ENCODE assay signal across 11 mouse cellular contexts in the genomic region with DNA sequence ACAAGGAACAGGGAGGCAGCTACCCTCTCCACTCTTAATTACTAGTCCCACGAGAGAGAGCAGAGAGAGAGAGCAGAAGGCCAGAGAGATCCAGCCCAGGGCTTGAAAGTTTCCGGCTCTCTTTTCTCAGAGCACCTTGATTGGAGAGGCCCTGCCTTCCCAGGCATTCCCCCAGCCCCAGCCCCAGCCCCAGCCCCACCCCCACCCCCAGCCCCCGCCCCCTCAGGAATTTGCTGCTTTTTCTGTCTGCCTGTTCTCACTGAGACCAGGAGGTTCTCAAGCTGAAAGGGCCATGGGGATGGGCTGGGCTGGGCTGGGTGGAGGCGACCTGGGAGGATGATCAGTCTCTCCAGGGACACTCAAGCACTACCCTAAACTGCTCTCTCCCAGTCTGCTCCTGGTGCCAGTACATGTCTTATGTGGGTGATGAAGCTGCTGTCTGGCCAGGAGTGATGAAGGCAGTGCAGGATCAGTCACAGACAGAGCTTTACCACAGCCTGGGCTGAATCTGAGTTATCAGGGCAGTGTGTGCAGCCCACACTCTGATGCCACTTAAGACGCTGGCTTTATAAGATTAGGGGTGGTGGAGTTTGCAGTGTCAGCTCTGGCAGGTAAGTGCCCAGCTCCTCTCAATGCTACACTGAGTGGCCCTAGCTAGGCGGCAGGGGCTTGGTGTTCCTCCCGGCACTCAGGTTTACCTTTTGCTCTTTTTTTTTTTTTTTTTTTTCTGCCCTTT. TPM values are rescaled to one million over a fixed set of nuclear protein-coding genes. Genes with fewer than 3 reads are reported as not detected.
DNase-seq lines count a peak whose midpoint lies in the region; ATAC-seq and TF ChIP-seq lines count a peak whose summit lies in the region.
"Had no signal": no experiment of that assay in that cellular context is flagged by ENCODE, and none has a peak within 500 bp of the region (broad histone marks: within the 10 kb centered on the region; RNA-seq: fewer than 3 reads in every experiment).

No protein-coding gene starts in this region.

- no peaks in the 10 kb centered on the region for H3K9me3 ChIP-seq in heart, embryonic 14.5 days (ENCODE audit: control insufficient read depth, low read length)
- H3K9me3 ChIP-seq in midbrain, embryonic 11.5 days (ENCODE audit: control insufficient read depth, low read length), result no peaks in the 10 kb centered on the region
- no peaks in the 10 kb centered on the region for H3K9me3 ChIP-seq in midbrain, embryonic 14.5 days (ENCODE audit: control insufficient read depth, low read length)
- H3K9me3 ChIP-seq in intestine, embryonic 16.5 days (ENCODE audit: control insufficient read depth, low read length), result no peaks in the 10 kb centered on the region
- H3K9me3 ChIP-seq in stomach, postnatal 0 days (ENCODE audit: control insufficient read depth, low read length), result no peaks in the 10 kb centered on the region
- H3K9me3 ChIP-seq in forebrain, embryonic 12.5 days, result no peaks in the 10 kb centered on the region
- H3K9me3 ChIP-seq: midbrain, embryonic 13.5 days had no signal

- H3K27ac ChIP-seq in heart, embryonic 14.5 days (replicated peaks in 1 of 2; ENCODE audit: control insufficient read depth in 1 of 2, insufficient read depth in 1 of 2, low read depth in 2 of 2, low read length in 2 of 2), result no peak overlapping the region
- no peak overlapping the region for H3K27ac ChIP-seq in midbrain, embryonic 11.5 days (ENCODE audit: low read depth, low read length)
- H3K27ac ChIP-seq in midbrain, embryonic 14.5 days (replicated peaks; ENCODE audit: low read depth, low read length), result no peak overlapping the region
- no peak overlapping the region for H3K27ac ChIP-seq in intestine, embryonic 16.5 days (ENCODE audit: low read length)
- H3K27ac ChIP-seq in stomach, postnatal 0 days (replicated peaks), result peak overlapping the region; percentile 58
- no peak overlapping the region for H3K27ac ChIP-seq in forebrain, embryonic 12.5 days
- H3K27ac ChIP-seq: midbrain, embryonic 13.5 days had no signal

- peaks cover 17 to 36% of the 10 kb centered on the region in 2 experiments for H3K4me1 ChIP-seq in heart, embryonic 14.5 days (ENCODE audit: control insufficient read depth in 2 of 2, insufficient read depth in 2 of 2, low read length in 2 of 2)
- peaks cover 22% of the 10 kb centered on the region for H3K4me1 ChIP-seq in midbrain, embryonic 11.5 days (ENCODE audit: control insufficient read depth, insufficient read depth, low read length)
- H3K4me1 ChIP-seq in midbrain, embryonic 14.5 days (ENCODE audit: control insufficient read depth, insufficient read depth, low read length), result peaks cover 15% of the 10 kb centered on the region
- H3K4me1 ChIP-seq in intestine, embryonic 16.5 days (ENCODE audit: control insufficient read depth, insufficient read depth, low read length), result peaks cover 35% of the 10 kb centered on the region
- H3K4me1 ChIP-seq in stomach, postnatal 0 days (replicated peaks; ENCODE audit: control insufficient read depth, insufficient read depth), result 0 out of 2 replicates have a peak, but pooled peaks cover 3% of the 10 kb centered on the region
- peaks cover 46% of the 10 kb centered on the region for H3K4me1 ChIP-seq in forebrain, embryonic 12.5 days

- WGBS in heart, embryonic 14.5 days, result 32% methylated on average over 7 of the region's 7 CpGs
- WGBS in midbrain, embryonic 11.5 days, result 12% methylated on average over 7 of the region's 7 CpGs
- 27% methylated on average over 7 of the region's 7 CpGs for WGBS in midbrain, embryonic 14.5 days
- WGBS in intestine, embryonic 16.5 days, result 45% methylated on average over 7 of the region's 7 CpGs
- WGBS in stomach, postnatal 0 days, result 49% methylated on average over 6 of the region's 7 CpGs
- 18% methylated on average over 7 of the region's 7 CpGs for WGBS in forebrain, embryonic 12.5 days

- no peak overlapping the region for H3K4me3 ChIP-seq in heart, embryonic 14.5 days (ENCODE audit: control insufficient read depth in 1 of 2, insufficient read depth in 1 of 2, low read depth in 1 of 2, low read length in 2 of 2)
- no peak overlapping the region for H3K4me3 ChIP-seq in midbrain, embryonic 11.5 days (ENCODE audit: low read depth, low read length)
- H3K4me3 ChIP-seq in midbrain, embryonic 14.5 days (replicated peaks; ENCODE audit: low read depth, low read length), result no peak overlapping the region
- no peak overlapping the region for H3K4me3 ChIP-seq in intestine, embryonic 16.5 days (ENCODE audit: low read length)
- no peak overlapping the region for H3K4me3 ChIP-seq in stomach, postnatal 0 days (ENCODE audit: low read depth, low read length)
- no peak overlapping the region for H3K4me3 ChIP-seq in forebrain, embryonic 12.5 days (replicated peaks)

- DNase-seq in heart, postnatal 4 days, result no peak
- DNase-seq in midbrain, embryonic 11.5 days (ENCODE audit: low spot score, missing footprints), result peak; percentile 87
- DNase-seq in midbrain, embryonic 14.5 days, result no peak
- DNase-seq in stomach, postnatal 0 days (ENCODE audit: low spot score), result no peak
- DNase-seq in layer of hippocampus, postnatal 25 days (ENCODE audit: extremely low spot score in 1 of 2, low spot score in 1 of 2), result no peak
- DNase-seq: retina, postnatal 1 day had no signal

- H3K27me3 ChIP-seq in heart, embryonic 14.5 days (ENCODE audit: control insufficient read depth, insufficient read depth, low read length), result no peaks in the 10 kb centered on the region
- H3K27me3 ChIP-seq in midbrain, embryonic 11.5 days (ENCODE audit: control insufficient read depth, insufficient read depth, low read length), result peaks cover 31% of the 10 kb centered on the region
- H3K27me3 ChIP-seq in midbrain, embryonic 14.5 days (ENCODE audit: control insufficient read depth, insufficient read depth, low read length), result peaks cover 19% of the 10 kb centered on the region; the same call in 1 of the 2 replicates
- H3K27me3 ChIP-seq in intestine, embryonic 16.5 days (replicated peaks; ENCODE audit: control insufficient read depth, insufficient read depth, low read length), result peaks cover 6% of the 10 kb centered on the region; the same call in 1 of the 2 replicates
- H3K27me3 ChIP-seq in stomach, postnatal 0 days (ENCODE audit: control insufficient read depth, insufficient read depth, low read length), result no peaks in the 10 kb centered on the region
- peaks cover 52% of the 10 kb centered on the region for H3K27me3 ChIP-seq in forebrain, embryonic 12.5 days

- no peak for TF ChIP-seq EP300 in stomach, postnatal 0 days (optimal IDR thresholded peaks at IDR 0.05)

- no peak overlapping the region for H3K9ac ChIP-seq in heart, embryonic 14.5 days (ENCODE audit: low read length)
- no peak overlapping the region for H3K9ac ChIP-seq in midbrain, embryonic 11.5 days (ENCODE audit: low read length)
- H3K9ac ChIP-seq in midbrain, embryonic 14.5 days (replicated peaks; ENCODE audit: low read length), result no peak overlapping the region
- H3K9ac ChIP-seq in intestine, embryonic 16.5 days (ENCODE audit: low read depth, low read length), result no peak overlapping the region; the same call in 1 of the 2 replicates
- no peak overlapping the region for H3K9ac ChIP-seq in stomach, postnatal 0 days (ENCODE audit: low read length)
- no peak overlapping the region for H3K9ac ChIP-seq in forebrain, embryonic 12.5 days

- no peak for TF ChIP-seq CTCF in stomach, postnatal 0 days (IDR thresholded peaks at IDR 0.05; ENCODE audit: low read depth)

- ATAC-seq in heart, embryonic 14.5 days (ENCODE audit: insufficient number of reproducible peaks, insufficient read depth, low FRiP score, low read depth), result no peak
- no peak for ATAC-seq in midbrain, embryonic 11.5 days (ENCODE audit: low FRiP score)
- no peak for ATAC-seq in midbrain, embryonic 14.5 days (ENCODE audit: low FRiP score, low TSS enrichment)
- 0 out of 2 replicates have a peak, but pooled peaks have one; percentile 4 for ATAC-seq in intestine, embryonic 16.5 days
- no peak for ATAC-seq in stomach, postnatal 0 days (ENCODE audit: low FRiP score, low TSS enrichment)
- no peak for ATAC-seq in forebrain, embryonic 12.5 days (ENCODE audit: low FRiP score)
- ATAC-seq: activated CD4-positive, CD25-positive, alpha-beta regulatory T cell, adult 4 months; midbrain, embryonic 13.5 days had no signal

- peak overlapping the region; percentile 93; the same call in 1 of the 2 replicates for H3K4me2 ChIP-seq in heart, embryonic 14.5 days (ENCODE audit: low read length)
- H3K4me2 ChIP-seq in midbrain, embryonic 11.5 days, result no peak overlapping the region
- no peak overlapping the region for H3K4me2 ChIP-seq in midbrain, embryonic 14.5 days (ENCODE audit: low read length)
- H3K4me2 ChIP-seq in intestine, embryonic 16.5 days (ENCODE audit: low read depth, low read length), result no peak overlapping the region
- H3K4me2 ChIP-seq in stomach, postnatal 0 days (replicated peaks; ENCODE audit: low read depth), result no peak overlapping the region; the same call in 1 of the 2 replicates
- H3K4me2 ChIP-seq in forebrain, embryonic 12.5 days, result no peak overlapping the region

- H3K36me3 ChIP-seq in heart, embryonic 14.5 days (ENCODE audit: control insufficient read depth, insufficient read depth, low read length), result peaks cover 17% of the 10 kb centered on the region
- peaks cover 5% of the 10 kb centered on the region; the same call in 1 of the 2 replicates for H3K36me3 ChIP-seq in midbrain, embryonic 11.5 days (ENCODE audit: control insufficient read depth, insufficient read depth, low read length)
- peaks cover 20% of the 10 kb centered on the region for H3K36me3 ChIP-seq in midbrain, embryonic 14.5 days (ENCODE audit: control insufficient read depth, insufficient read depth, low read length)
- H3K36me3 ChIP-seq in intestine, embryonic 16.5 days (ENCODE audit: control insufficient read depth, insufficient read depth, low read length), result 0 out of 2 replicates have a peak, but pooled peaks cover 4% of the 10 kb centered on the region
- H3K36me3 ChIP-seq in stomach, postnatal 0 days (ENCODE audit: control insufficient read depth, insufficient read depth, low read length), result peaks cover 12% of the 10 kb centered on the region
- H3K36me3 ChIP-seq in forebrain, embryonic 12.5 days (replicated peaks), result peaks cover 15% of the 10 kb centered on the region

RNA-seq across cellular contexts. Expression of a gene that starts 21.1 kb away (rescaled TPM):
- polyA plus RNA-seq in heart, embryonic 14.5 days (2014; fragmentation: Nextera tagmentation; extraction: Ambion mirVana), result 36.7 and 38.7 TPM in 2 replicates
- 10 to 100 TPM; 83.4 to 97.4 TPM for total RNA-seq in heart, postnatal 4 days (2021)
- polyA plus RNA-seq in midbrain, embryonic 11.5 days (2014; fragmentation: Nextera tagmentation; extraction: Ambion mirVana), result 43.1 and 57.0 TPM in 2 replicates
- 65.1 and 79.0 TPM in 2 replicates for polyA plus RNA-seq in midbrain, embryonic 14.5 days (2014; fragmentation: Nextera tagmentation; extraction: Ambion mirVana)
- 10.2 and 10.7 TPM in 2 replicates for polyA plus RNA-seq in intestine, embryonic 16.5 days (2015; fragmentation: Nextera tagmentation; extraction: Ambion mirVana)
- polyA plus RNA-seq in stomach, postnatal 0 days (2015; fragmentation: Nextera tagmentation; extraction: Ambion mirVana), result 21.9 and 26.5 TPM in 2 replicates
- polyA plus RNA-seq in forebrain, embryonic 12.5 days (2016; fragmentation: Nextera tagmentation; extraction: Ambion mirVana), result 41.1 and 61.2 TPM in 2 replicates
- 100 to 1,000 TPM; 611 to 653 TPM for total RNA-seq in layer of hippocampus, postnatal 25 days (2021)

RNA-seq across cellular contexts. Expression of a gene that starts 25.4 kb away (rescaled TPM):
- polyA plus RNA-seq in heart, embryonic 14.5 days (2014; fragmentation: Nextera tagmentation; extraction: Ambion mirVana), result 18.3 and 20.5 TPM in 2 replicates
- 1 to 10 TPM; 8.5 to 8.7 TPM for total RNA-seq in heart, postnatal 4 days (2021)
- 30.5 and 32.3 TPM in 2 replicates for polyA plus RNA-seq in midbrain, embryonic 11.5 days (2014; fragmentation: Nextera tagmentation; extraction: Ambion mirVana)
- 51.0 and 64.1 TPM in 2 replicates for polyA plus RNA-seq in midbrain, embryonic 14.5 days (2014; fragmentation: Nextera tagmentation; extraction: Ambion mirVana)
- polyA plus RNA-seq in intestine, embryonic 16.5 days (2015; fragmentation: Nextera tagmentation; extraction: Ambion mirVana), result 28.5 and 28.7 TPM in 2 replicates
- 20.9 and 21.1 TPM in 2 replicates for polyA plus RNA-seq in stomach, postnatal 0 days (2015; fragmentation: Nextera tagmentation; extraction: Ambion mirVana)
- 28.6 and 30.7 TPM in 2 replicates for polyA plus RNA-seq in forebrain, embryonic 12.5 days (2016; fragmentation: Nextera tagmentation; extraction: Ambion mirVana)
- total RNA-seq in layer of hippocampus, postnatal 25 days (2021), result 10 to 100 TPM; 21.2 to 27.2 TPM

RNA-seq across cellular contexts. Expression of a gene that starts 28.0 kb away (rescaled TPM):
- polyA plus RNA-seq in heart, embryonic 14.5 days (2014; fragmentation: Nextera tagmentation; extraction: Ambion mirVana), result 157 and 181 TPM in 2 replicates
- 100 to 1,000 TPM; 194 to 206 TPM for total RNA-seq in heart, postnatal 4 days (2021)
- polyA plus RNA-seq in midbrain, embryonic 11.5 days (2014; fragmentation: Nextera tagmentation; extraction: Ambion mirVana), result 79.3 and 84.6 TPM in 2 replicates
- 91.8 and 105 TPM in 2 replicates for polyA plus RNA-seq in midbrain, embryonic 14.5 days (2014; fragmentation: Nextera tagmentation; extraction: Ambion mirVana)
- polyA plus RNA-seq in intestine, embryonic 16.5 days (2015; fragmentation: Nextera tagmentation; extraction: Ambion mirVana), result 113 and 117 TPM in 2 replicates
- 66.6 and 67.9 TPM in 2 replicates for polyA plus RNA-seq in stomach, postnatal 0 days (2015; fragmentation: Nextera tagmentation; extraction: Ambion mirVana)
- polyA plus RNA-seq in forebrain, embryonic 12.5 days (2016; fragmentation: Nextera tagmentation; extraction: Ambion mirVana), result 97.1 and 102 TPM in 2 replicates
- 100 to 1,000 TPM; 119 to 121 TPM for total RNA-seq in layer of hippocampus, postnatal 25 days (2021)

RNA-seq across cellular contexts. Expression of a gene that starts 49.4 kb away (rescaled TPM):
- polyA plus RNA-seq in heart, embryonic 14.5 days (2014; fragmentation: Nextera tagmentation; extraction: Ambion mirVana), result 18.7 and 20.4 TPM in 2 replicates
- 10 to 100 TPM; 63.2 to 65.7 TPM for total RNA-seq in heart, postnatal 4 days (2021)
- 16.7 and 21.5 TPM in 2 replicates for polyA plus RNA-seq in midbrain, embryonic 11.5 days (2014; fragmentation: Nextera tagmentation; extraction: Ambion mirVana)
- 14.8 TPM in 2 replicates for polyA plus RNA-seq in midbrain, embryonic 14.5 days (2014; fragmentation: Nextera tagmentation; extraction: Ambion mirVana)
- polyA plus RNA-seq in intestine, embryonic 16.5 days (2015; fragmentation: Nextera tagmentation; extraction: Ambion mirVana), result 52.7 and 59.2 TPM in 2 replicates
- polyA plus RNA-seq in stomach, postnatal 0 days (2015; fragmentation: Nextera tagmentation; extraction: Ambion mirVana), result 34.3 and 37.8 TPM in 2 replicates
- 28.9 and 29.8 TPM in 2 replicates for polyA plus RNA-seq in forebrain, embryonic 12.5 days (2016; fragmentation: Nextera tagmentation; extraction: Ambion mirVana)
- 10 to 100 TPM; 31.7 to 34.4 TPM for total RNA-seq in layer of hippocampus, postnatal 25 days (2021)

RNA-seq across cellular contexts. Expression of a gene that starts 49.7 kb away (rescaled TPM):
- 28.6 and 31.0 TPM in 2 replicates for polyA plus RNA-seq in heart, embryonic 14.5 days (2014; fragmentation: Nextera tagmentation; extraction: Ambion mirVana)
- total RNA-seq in heart, postnatal 4 days (2021), result 10 to 100 TPM; 22.4 to 26.1 TPM
- 52.8 and 58.1 TPM in 2 replicates for polyA plus RNA-seq in midbrain, embryonic 11.5 days (2014; fragmentation: Nextera tagmentation; extraction: Ambion mirVana)
- 110 and 136 TPM in 2 replicates for polyA plus RNA-seq in midbrain, embryonic 14.5 days (2014; fragmentation: Nextera tagmentation; extraction: Ambion mirVana)
- 37.0 and 38.1 TPM in 2 replicates for polyA plus RNA-seq in intestine, embryonic 16.5 days (2015; fragmentation: Nextera tagmentation; extraction: Ambion mirVana)
- 29.3 and 30.5 TPM in 2 replicates for polyA plus RNA-seq in stomach, postnatal 0 days (2015; fragmentation: Nextera tagmentation; extraction: Ambion mirVana)
- 62.2 and 63.7 TPM in 2 replicates for polyA plus RNA-seq in forebrain, embryonic 12.5 days (2016; fragmentation: Nextera tagmentation; extraction: Ambion mirVana)
- total RNA-seq in layer of hippocampus, postnatal 25 days (2021), result 100 to 1,000 TPM; 126 to 130 TPM
